Mouse (Mus musculus) heart, embryonic 16.5 days (tissue): ENCODE measurements around the gene Macrod2. TPM values are rescaled to one million over a fixed set of nuclear protein-coding genes. Genes with fewer than 3 reads are reported as not detected.

Experiments used
- ATAC-seq: fragments of 200-750 bp; cut with Nextera tagmentation; replicated peaks from 2 replicates; pipeline ENCODE4 v1.8.0; 2017; ENCODE audit warnings: moderate number of reproducible peaks; ENCODE audit not compliant: insufficient read depth, low FRiP score; ENCODE audit errors: extremely low read depth
- H3K27ac ChIP-seq: fragments of 300-500 bp; sonication (generic); 2 replicates; pipeline ENCODE4 v1.5.1; 2014; ENCODE audit warnings: mild to moderate bottlenecking, low read length, control low read depth, moderate library complexity
- H3K27me3 ChIP-seq: fragments of 300-500 bp; sonication (generic); 2 replicates; pipeline ENCODE4 v1.6.1; 2014; ENCODE audit warnings: low read length, mixed read lengths; ENCODE audit not compliant: control insufficient read depth, insufficient read depth
- H3K36me3 ChIP-seq: fragments of 300-500 bp; sonication (generic); 2 replicates; pipeline ENCODE4 v1.6.1; 2014; ENCODE audit not compliant: control insufficient read depth, insufficient read depth
- H3K4me1 ChIP-seq: fragments of 300-500 bp; sonication (generic); 2 replicates; pipeline ENCODE4 v1.6.1; 2014; ENCODE audit warnings: low read length, mixed read lengths; ENCODE audit not compliant: control insufficient read depth, insufficient read depth
- H3K4me2 ChIP-seq: fragments of 300-500 bp; sonication (generic); 2 replicates; pipeline ENCODE4 v1.6.1; 2014; ENCODE audit warnings: low read depth, mild to moderate bottlenecking, control low read depth, low read length
- H3K4me3 ChIP-seq: fragments of 300-500 bp; sonication (generic); 2 replicates; pipeline ENCODE4 v1.5.1; 2014; ENCODE audit warnings: mild to moderate bottlenecking, control low read depth, low read length
- H3K9ac ChIP-seq: fragments of 300-500 bp; sonication (generic); 2 replicates; pipeline ENCODE4 v1.6.1; 2014; ENCODE audit warnings: low read length, control low read depth
- H3K9me3 ChIP-seq: fragments of 300-500 bp; sonication (generic); replicated peaks from 2 replicates; pipeline ENCODE4 v1.6.1; 2016; ENCODE audit warnings: low read length; ENCODE audit not compliant: control insufficient read depth
- WGBS: fragments of 180-500 bp; shearing (Covaris S2); extraction: QIAGEN DNeasy Blood & Tissue Kit; methylation state at CpG from one replicate; pipeline ENCODE4 v1.1.7; 2014; 5-methylcytosine and 5-hydroxymethylcytosine counted together
- polyA plus RNA-seq: library from polyadenylated mRNA; unstranded; fragments of >200 nt; fragmentation: Nextera tagmentation; extraction: Ambion mirVana; gene quantifications from 2 replicates; pipeline ENCODE4 v1.2.1, GENCODE M21; 2015

Macrod2 gene
- polyA plus RNA-seq, 1 experiment from 2014 or later = 23.2 TPM

GRCm38 (mm10) chr2:141505451-141505850 is 1110.3 kb downstream of the Macrod2 start:
- WGBS = 87% methylated on average over 3 of the region's 3 CpGs
- Histone ChIP-seq H3K4me3 (no peak overlapping the region), H3K4me1 (no peaks in the 10 kb centered on the region), H3K9me3 (no peaks in the 10 kb centered on the region), H3K4me2 (no peak overlapping the region), H3K27me3 (no peaks in the 10 kb centered on the region), H3K36me3 (no peaks in the 10 kb centered on the region), H3K27ac (no peak overlapping the region), H3K9ac (no peak overlapping the region)
- no peak for ATAC-seq

GRCm38 (mm10) chr2:141507929-141508897 is 1113.1 kb downstream of the Macrod2 start:
- Histone ChIP-seq H3K27ac (no peak overlapping the region), H3K4me2 (no peak overlapping the region), H3K4me3 (no peak overlapping the region), H3K9ac (no peak overlapping the region), H3K27me3 (no peaks in the 10 kb centered on the region), H3K4me1 (no peaks in the 10 kb centered on the region), H3K36me3 (no peaks in the 10 kb centered on the region), H3K9me3 (no peaks in the 10 kb centered on the region)
- 78% methylated on average over 9 of the region's 9 CpGs for WGBS
- no peak for ATAC-seq

DNA sequence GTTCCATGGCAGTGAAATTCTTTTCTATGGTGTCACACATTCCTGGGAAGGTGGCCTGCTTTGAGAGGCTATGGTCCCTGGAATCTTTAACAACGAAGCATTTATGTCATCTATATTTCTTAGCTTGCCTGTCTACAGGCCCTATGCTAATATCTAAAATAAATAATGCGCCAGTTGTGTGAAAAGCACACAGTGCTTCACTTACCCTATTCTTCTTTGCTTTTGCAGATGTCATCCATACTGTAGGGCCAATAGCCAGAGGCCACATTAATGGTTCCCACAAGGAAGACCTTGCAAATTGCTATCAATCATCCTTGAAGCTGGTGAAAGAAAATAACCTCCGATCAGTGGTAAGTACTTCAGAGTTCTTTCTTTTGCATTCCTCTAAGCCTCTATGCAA is 1119.9 kb downstream of the Macrod2 start:
- H3K36me3 ChIP-seq = no peaks in the 10 kb centered on the region

GRCm38 (mm10) chr2:141522081-141522480 is 1127.0 kb downstream of the Macrod2 start:
- no peak for ATAC-seq
- WGBS = 69% methylated on average over 4 of the region's 4 CpGs

More for the DNA sequence above, 1119.9 kb downstream of the Macrod2 start:
- H3K27ac ChIP-seq = no peak overlapping the region
- no peak overlapping the region for H3K4me2 ChIP-seq
- WGBS = 60% methylated on average over 3 of the region's 3 CpGs
- H3K27me3 ChIP-seq = no peaks in the 10 kb centered on the region
- H3K9ac ChIP-seq = no peak overlapping the region
- H3K4me1 ChIP-seq = no peaks in the 10 kb centered on the region
- no peaks in the 10 kb centered on the region for H3K9me3 ChIP-seq
- no peak overlapping the region for H3K4me3 ChIP-seq
- ATAC-seq = no peak

DNA sequence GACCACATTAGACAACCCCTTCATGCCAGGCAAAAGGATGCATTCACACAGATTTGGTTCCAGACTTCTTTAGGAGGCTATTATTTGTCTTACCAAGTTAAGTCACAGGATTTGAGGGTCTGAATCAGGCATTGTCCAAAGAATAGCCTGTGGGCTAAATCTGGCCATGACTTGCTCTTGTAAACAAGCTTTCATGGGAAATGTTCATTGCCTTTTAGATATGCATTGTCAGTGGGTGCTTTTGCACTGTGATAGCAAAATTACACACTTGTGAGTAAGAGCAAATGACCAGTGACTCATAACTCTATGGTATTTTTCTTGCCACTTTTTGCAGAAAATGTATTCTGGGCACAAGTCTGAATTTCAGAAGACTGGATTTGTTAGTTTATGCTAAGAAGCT is 1150.8 kb downstream of the Macrod2 start:
- Histone ChIP-seq H3K27ac (no peak overlapping the region), H3K4me3 (no peak overlapping the region), H3K9me3 (no peaks in the 10 kb centered on the region), H3K27me3 (no peaks in the 10 kb centered on the region), H3K4me2 (no peak overlapping the region), H3K36me3 (no peaks in the 10 kb centered on the region), H3K4me1 (no peaks in the 10 kb centered on the region), H3K9ac (no peak overlapping the region)
- ATAC-seq = no peak

More at GRCm38 (mm10) chr2:141522081-141522480, 1127.0 kb downstream of the Macrod2 start:
- H3K4me3 ChIP-seq = no peak overlapping the region
- H3K27me3 ChIP-seq = no peaks in the 10 kb centered on the region
- no peak overlapping the region for H3K27ac ChIP-seq
- no peak overlapping the region for H3K9ac ChIP-seq
- H3K36me3 ChIP-seq = no peaks in the 10 kb centered on the region
- no peaks in the 10 kb centered on the region for H3K9me3 ChIP-seq
- H3K4me2 ChIP-seq = no peak overlapping the region
- no peaks in the 10 kb centered on the region for H3K4me1 ChIP-seq

- Histone ChIP-seq H3K9me3 (no peaks in the 10 kb centered on the region), H3K9ac (no peak overlapping the region), H3K4me3 (no peak overlapping the region), H3K4me1 (no peaks in the 10 kb centered on the region), H3K27ac (no peak overlapping the region), H3K36me3 (no peaks in the 10 kb centered on the region), H3K4me2 (no peak overlapping the region), H3K27me3 (no peaks in the 10 kb centered on the region)
- WGBS = 82% methylated on average over 1 of the region's 1 CpGs
- no peak for ATAC-seq
Measured at GRCm38 (mm10) chr2:141551701-141552100, 1156.6 kb downstream of the Macrod2 start.

- H3K27me3 ChIP-seq = no peaks in the 10 kb centered on the region
- peaks cover 2% of the 10 kb centered on the region; the same call in 1 of the 2 replicates for H3K4me1 ChIP-seq
- no peak for ATAC-seq
- no peaks in the 10 kb centered on the region for H3K9me3 ChIP-seq
- no peak overlapping the region for H3K27ac ChIP-seq
- 73% methylated on average over 2 of the region's 2 CpGs for WGBS
- no peak overlapping the region for H3K4me3 ChIP-seq
- no peak overlapping the region for H3K4me2 ChIP-seq
- no peak overlapping the region for H3K9ac ChIP-seq
- H3K36me3 ChIP-seq = no peaks in the 10 kb centered on the region
Measured at GRCm38 (mm10) chr2:141556747-141557146, 1161.6 kb downstream of the Macrod2 start.

- no peaks in the 10 kb centered on the region for H3K36me3 ChIP-seq
- 69% methylated on average over 1 of the region's 1 CpGs for WGBS
- peaks cover 2% of the 10 kb centered on the region; the same call in 1 of the 2 replicates for H3K4me1 ChIP-seq
- H3K9ac ChIP-seq = no peak overlapping the region
- H3K27ac ChIP-seq = no peak overlapping the region
- no peaks in the 10 kb centered on the region for H3K9me3 ChIP-seq
- ATAC-seq = no peak
- no peak overlapping the region for H3K4me2 ChIP-seq
- H3K4me3 ChIP-seq = no peak overlapping the region
- H3K27me3 ChIP-seq = no peaks in the 10 kb centered on the region
Measured at GRCm38 (mm10) chr2:141558242-141558827, 1163.2 kb downstream of the Macrod2 start.

DNA sequence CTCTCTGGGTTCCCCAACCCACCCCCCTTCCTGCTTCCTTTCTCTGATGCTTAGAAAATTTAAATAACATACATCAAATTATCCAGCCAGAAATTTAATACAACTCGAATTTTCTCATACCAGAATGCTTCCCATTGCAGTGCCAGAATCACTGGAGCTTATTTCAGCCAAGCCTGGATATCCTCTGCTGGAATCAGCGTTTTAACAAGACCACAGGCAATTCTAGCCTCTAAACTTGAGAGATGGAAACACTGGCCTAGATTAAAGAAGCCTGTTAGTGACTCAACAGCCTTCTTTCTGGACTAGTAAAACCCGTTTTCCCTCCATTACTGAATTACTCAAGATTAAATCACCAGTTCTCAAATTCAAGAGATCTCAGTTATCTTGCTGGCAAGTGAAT is 1170.9 kb downstream of the Macrod2 start:
- H3K4me2 ChIP-seq = no peak overlapping the region
- ATAC-seq = no peak
- H3K9me3 ChIP-seq = no peaks in the 10 kb centered on the region
- no peaks in the 10 kb centered on the region for H3K27me3 ChIP-seq
- H3K36me3 ChIP-seq = no peaks in the 10 kb centered on the region
- H3K27ac ChIP-seq = no peak overlapping the region
- WGBS = 44% methylated on average over 3 of the region's 3 CpGs
- peaks cover 2% of the 10 kb centered on the region; the same call in 1 of the 2 replicates for H3K4me1 ChIP-seq
- no peak overlapping the region for H3K4me3 ChIP-seq
- H3K9ac ChIP-seq = no peak overlapping the region
